Mouse (Mus musculus) retina, adult 2 months (tissue): ENCODE results near the gene Slc12a7.
"Not testable (repeated sequence)": the region's sequence is repeated elsewhere in the genome, so short reads cannot be mapped to it uniquely, and the experiment has no call there.

Source experiments
- DNase-seq: peaks from one replicate; pipeline ENCODE4 v3.0.0-alpha.2; 2012; ENCODE audit warnings: low read depth, low spot score

Gene Slc12a7

GRCm38 (mm10) chr13:73732742-73733700 lies at the start of gene Slc12a7:
Slc12a7 (plus strand) TSS chr13:73733094.
- DNase-seq = no peak

- DNase-seq = no peak
These were observed 49.2 kb upstream of the Slc12a7 start for GRCm38 (mm10) chr13:73683682-73684081.

GRCm38 (mm10) chr13:73684412-73684811 lies 48.5 kb upstream of the Slc12a7 start:
- DNase-seq = no peak

GRCm38 (mm10) chr13:73685502-73685901 lies 47.4 kb upstream of the Slc12a7 start:
- no peak for DNase-seq

- no peak for DNase-seq
These were observed 45.3 kb upstream of the Slc12a7 start for GRCm38 (mm10) chr13:73687601-73688000.

GRCm38 (mm10) chr13:73688934-73689333 lies 44.0 kb upstream of the Slc12a7 start:
- DNase-seq = no peak

GRCm38 (mm10) chr13:73692249-73692868 lies 40.5 kb upstream of the Slc12a7 start:
- DNase-seq = no peak

- DNase-seq = no peak
These were observed 39.6 kb upstream of the Slc12a7 start for GRCm38 (mm10) chr13:73693333-73693732.

- no peak for DNase-seq
These were observed 37.9 kb upstream of the Slc12a7 start for GRCm38 (mm10) chr13:73694972-73695371.

- DNase-seq = no peak
These were observed 36.4 kb upstream of the Slc12a7 start for GRCm38 (mm10) chr13:73696529-73696928.

- no peak for DNase-seq
These were observed 33.2 kb upstream of the Slc12a7 start for GRCm38 (mm10) chr13:73699714-73700113.

- DNase-seq = no peak
These were observed 32.3 kb upstream of the Slc12a7 start for GRCm38 (mm10) chr13:73700554-73700953.

- no peak for DNase-seq
These were observed 31.6 kb upstream of the Slc12a7 start for GRCm38 (mm10) chr13:73701161-73701883.

GRCm38 (mm10) chr13:73702776-73703175 lies 30.1 kb upstream of the Slc12a7 start:
- DNase-seq = no peak

- not testable (repeated sequence) for DNase-seq
These were observed 29.4 kb upstream of the Slc12a7 start for GRCm38 (mm10) chr13:73703486-73703885.

GRCm38 (mm10) chr13:73704694-73705325 lies 28.1 kb upstream of the Slc12a7 start, which contains the start of gene Slc6a19:
Slc6a19 (minus strand) TSS chr13:73704865.
- no peak for DNase-seq

- no peak for DNase-seq
These were observed 23.4 kb upstream of the Slc12a7 start for GRCm38 (mm10) chr13:73709491-73709890.

- DNase-seq = no peak
These were observed 21.7 kb upstream of the Slc12a7 start for GRCm38 (mm10) chr13:73711221-73711620.

- DNase-seq = no peak
These were observed 21.1 kb upstream of the Slc12a7 start for GRCm38 (mm10) chr13:73711803-73712202.

GRCm38 (mm10) chr13:73712228-73712627 lies 20.7 kb upstream of the Slc12a7 start:
- DNase-seq = no peak

GRCm38 (mm10) chr13:73713204-73713603 lies 19.7 kb upstream of the Slc12a7 start:
- DNase-seq = no peak

- no peak for DNase-seq
These were observed 18.9 kb upstream of the Slc12a7 start for GRCm38 (mm10) chr13:73714020-73714419.
